Mouse (Mus musculus) MEL (cell line): ENCODE measurements around the gene Hikeshi.

Experiments
- CTCF ChIP-seq, 3 experiments: IDR thresholded peaks in 2 of 3; conservative IDR thresholded peaks in 1 of 3; 2 replicates each; pipeline ENCODE4 v1.5.1; 2011 to 2012; ENCODE audit warnings: low read length in 3 of 3, low read depth in 2 of 3, mild to moderate bottlenecking in 2 of 3, improper control_type of control experiment in 1 of 3, inconsistent platforms in 1 of 3, mixed read lengths in 1 of 3, moderate library complexity in 1 of 3; ENCODE audit not compliant: control insufficient read depth in 1 of 3, insufficient read depth in 1 of 3, poor library complexity in 1 of 3, severe bottlenecking in 1 of 3
- E2F4 ChIP-seq: IDR thresholded peaks from 2 replicates; pipeline ENCODE4 v1.6.1; 2011; ENCODE audit warnings: low read depth, low read length, improper control_type of control experiment, borderline replicate concordance
- GATA1 ChIP-seq: IDR thresholded peaks from 2 replicates; pipeline ENCODE4 v1.6.1; 2011; ENCODE audit warnings: low read depth, low read length, improper control_type of control experiment
- HCFC1 ChIP-seq: IDR thresholded peaks from 2 replicates; pipeline ENCODE4 v1.6.1; 2012; ENCODE audit warnings: low read depth, mild to moderate bottlenecking, inconsistent platforms, low read length, improper control_type of control experiment, moderate library complexity
- MAX ChIP-seq: IDR thresholded peaks from 2 replicates; pipeline ENCODE4 v1.6.1; 2011; ENCODE audit warnings: low read length, improper control_type of control experiment
- MEF2A ChIP-seq: IDR thresholded peaks from 2 replicates; pipeline ENCODE4 v1.6.1; 2014; ENCODE audit warnings: low read depth, mild to moderate bottlenecking, inconsistent platforms, low read length, improper control_type of control experiment; ENCODE audit not compliant: poor library complexity, insufficient replicate concordance, severe bottlenecking; ENCODE audit errors: extremely low read depth
- NRF1 ChIP-seq: IDR thresholded peaks from 2 replicates; pipeline ENCODE4 v1.6.1; 2014; ENCODE audit warnings: low read depth, mild to moderate bottlenecking, inconsistent platforms, low read length, improper control_type of control experiment, moderate library complexity; ENCODE audit not compliant: poor library complexity, insufficient read depth, severe bottlenecking
- POLR2A ChIP-seq, 2 experiments: IDR thresholded peaks; 2 replicates each; pipeline ENCODE4 v1.6.1; 2011 to 2012; ENCODE audit warnings: low read length in 2 of 2, mild to moderate bottlenecking in 2 of 2, control low read depth in 1 of 2, improper control_type of control experiment in 1 of 2, low read depth in 1 of 2, moderate library complexity in 1 of 2; ENCODE audit not compliant: control insufficient read depth in 1 of 2, insufficient read depth in 1 of 2, poor library complexity in 1 of 2
- USF1 ChIP-seq: IDR thresholded peaks from 2 replicates; pipeline ENCODE4 v1.6.1; 2014; ENCODE audit warnings: low read depth, mild to moderate bottlenecking, inconsistent platforms, low read length, improper control_type of control experiment, moderate library complexity
- USF2 ChIP-seq, 2 experiments: IDR thresholded peaks; 2 replicates each; pipeline ENCODE4 v1.6.1; 2011 to 2012; ENCODE audit warnings: improper control_type of control experiment in 2 of 2, low read length in 2 of 2, borderline replicate concordance in 1 of 2, inconsistent platforms in 1 of 2, low read depth in 1 of 2, mild to moderate bottlenecking in 1 of 2; ENCODE audit not compliant: insufficient read depth in 1 of 2

DNA sequence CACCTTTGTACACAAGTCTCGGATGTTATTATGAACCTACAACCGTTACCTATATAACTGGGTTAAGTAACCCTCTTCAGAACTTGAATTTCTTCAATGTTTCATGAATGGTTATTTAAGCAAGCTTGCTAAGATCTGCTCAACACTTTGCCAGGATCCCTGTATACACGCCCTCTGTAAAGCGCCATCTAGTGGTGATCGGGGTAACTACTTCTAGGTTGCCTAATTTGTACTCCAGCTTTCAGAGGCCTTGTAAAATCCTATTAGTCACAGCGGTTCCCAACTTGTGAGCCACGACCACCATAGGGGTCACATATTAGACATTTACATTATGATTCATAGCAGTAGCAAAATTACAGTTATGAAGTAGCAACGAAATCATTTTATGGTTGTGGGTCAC is 33.1 kb downstream of the Hikeshi start:
- TF ChIP-seq CTCF (IDR thresholded peaks at IDR 0.05 in 2 of 3, conservative IDR thresholded peaks at IDR 0.05 in 1 of 3; ENCODE audit: control insufficient read depth in 1 of 3, insufficient read depth in 1 of 3, low read depth in 2 of 3, low read length in 3 of 3, poor library complexity in 1 of 3, severe bottlenecking in 1 of 3): peak; percentile 74 to 95 (median 81)
- no peak for TF ChIP-seq E2F4
- TF ChIP-seq POLR2A (IDR thresholded peaks at IDR 0.05; ENCODE audit: control insufficient read depth in 1 of 2, insufficient read depth in 1 of 2, low read depth in 1 of 2, low read length in 2 of 2, poor library complexity in 1 of 2): no peak
- TF ChIP-seq MAX: no peak
- no peak for TF ChIP-seq USF2 (IDR thresholded peaks at IDR 0.05; ENCODE audit: borderline replicate concordance in 1 of 2, insufficient read depth in 1 of 2, low read depth in 1 of 2, low read length in 2 of 2)
- TF ChIP-seq HCFC1: no peak
- no peak for TF ChIP-seq NRF1
- TF ChIP-seq USF1: no peak
- no peak for TF ChIP-seq GATA1
- TF ChIP-seq MEF2A: no peak
